ENCODE assay signal across 8 mouse cellular contexts in the genomic region with DNA sequence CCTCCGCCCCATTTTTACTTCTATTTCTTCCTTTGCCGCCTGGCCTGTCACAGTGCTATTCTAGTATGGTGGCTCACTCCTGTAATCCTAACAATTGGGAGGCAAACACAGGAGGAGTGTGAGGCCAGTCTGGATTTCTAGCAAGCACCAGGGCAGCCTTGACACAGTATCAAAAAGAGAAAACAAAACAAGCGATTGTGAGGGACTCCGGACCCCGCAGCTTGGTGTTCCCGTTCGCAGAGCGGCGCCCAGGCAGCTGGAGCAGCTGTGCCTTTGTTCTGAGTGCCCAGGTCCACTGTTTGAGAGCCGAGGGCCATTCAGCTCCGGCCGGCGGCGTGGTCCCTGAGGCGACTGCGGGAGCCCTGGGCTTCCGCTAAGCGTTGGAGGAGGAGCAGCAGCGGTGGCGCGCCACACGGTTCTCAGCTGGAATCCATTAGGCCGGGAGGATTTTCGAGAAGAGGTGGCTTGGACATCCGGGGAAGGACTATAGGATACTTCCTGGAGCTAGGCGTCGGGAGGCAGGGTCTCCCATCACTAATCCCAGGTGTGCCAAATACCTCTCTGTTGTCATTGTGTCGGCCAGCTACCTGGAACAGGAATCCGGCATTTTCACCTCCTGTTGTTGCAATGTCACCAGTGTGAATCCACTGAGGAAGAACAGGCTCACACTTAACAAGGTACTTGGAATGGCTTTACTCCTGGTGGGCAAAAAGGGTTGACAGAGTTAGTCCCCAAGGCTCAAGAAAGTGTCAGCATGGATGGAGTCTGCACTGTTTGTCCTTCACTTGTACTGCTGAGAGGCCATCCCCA. TPM values are rescaled to one million over a fixed set of nuclear protein-coding genes. Genes with fewer than 3 reads are reported as not detected.
DNase-seq lines count a peak whose midpoint lies in the region; ATAC-seq and TF ChIP-seq lines count a peak whose summit lies in the region.

A gene (plus strand): TSS at position 264 of the 810 bp plus-strand sequence.

- peak; percentile 72 for ATAC-seq in common myeloid progenitor, adult 5-6 weeks (replicated peaks; ENCODE audit: low read depth, poor library complexity, severe bottlenecking)
- peak; percentile 65 for ATAC-seq in hindbrain, embryonic 12.5 days (ENCODE audit: low FRiP score)
- ATAC-seq in lung, embryonic 16.5 days (ENCODE audit: low read depth): peak; percentile 70

- peaks cover 20% of the 10 kb centered on the region for H3K4me1 ChIP-seq in hindbrain, embryonic 12.5 days
- peaks cover 19% of the 10 kb centered on the region for H3K4me1 ChIP-seq in lung, embryonic 16.5 days (replicated peaks; ENCODE audit: control insufficient read depth, insufficient read depth, low read length)
- peaks cover 23% of the 10 kb centered on the region for H3K4me1 ChIP-seq in olfactory bulb, adult 2 months (ENCODE audit: control insufficient read depth, insufficient read depth, low read length)

- no peaks in the 10 kb centered on the region for H3K36me3 ChIP-seq in hindbrain, embryonic 12.5 days
- no peaks in the 10 kb centered on the region for H3K36me3 ChIP-seq in lung, embryonic 16.5 days (ENCODE audit: control insufficient read depth, insufficient read depth, low read length)

- no peaks in the 10 kb centered on the region for H3K27me3 ChIP-seq in hindbrain, embryonic 12.5 days
- no peaks in the 10 kb centered on the region for H3K27me3 ChIP-seq in lung, embryonic 16.5 days (ENCODE audit: control insufficient read depth, insufficient read depth, low read depth, low read length)

- peak within 1 kb of the TSS; percentile 87 for H3K27ac ChIP-seq in hindbrain, embryonic 12.5 days
- H3K27ac ChIP-seq in lung, embryonic 16.5 days (ENCODE audit: low read length): peak within 1 kb of the TSS; percentile 90
- peak within 1 kb of the TSS; percentile 93 for H3K27ac ChIP-seq in olfactory bulb, adult 2 months (ENCODE audit: insufficient read depth, low read depth, low read length)

- TF ChIP-seq POLR2A in olfactory bulb, adult 2 months (IDR thresholded peaks at IDR 0.05; ENCODE audit: insufficient read depth, low read depth, low read length): no peak

- no peak for TF ChIP-seq CTCF in olfactory bulb, adult 2 months (IDR thresholded peaks at IDR 0.05; ENCODE audit: insufficient read depth, low read depth, low read length)

- DNase-seq in T-cell, adult 2 months (ENCODE audit: low spot score): peak; percentile 40
- peak; percentile 27 for DNase-seq in gastrocnemius, adult 18-20 months (ENCODE audit: low spot score)
- DNase-seq in layer of hippocampus, postnatal 14 days (ENCODE audit: low spot score in 2 of 2): peak in 1 of 2 experiments; percentile 54
- peak; percentile 55 for DNase-seq in urinary bladder, adult 2 months (ENCODE audit: low spot score)

- peak within 1 kb of the TSS; percentile 33 for H3K4me3 ChIP-seq in hindbrain, embryonic 12.5 days
- H3K4me3 ChIP-seq in lung, embryonic 16.5 days (ENCODE audit: low read length): peak within 1 kb of the TSS; percentile 62
- peak within 1 kb of the TSS; percentile 53 for H3K4me3 ChIP-seq in olfactory bulb, adult 2 months (ENCODE audit: insufficient read depth, low read depth, low read length)

- H3K9ac ChIP-seq in hindbrain, embryonic 12.5 days: peak within 1 kb of the TSS; percentile 68
- peak within 1 kb of the TSS; percentile 88 for H3K9ac ChIP-seq in lung, embryonic 16.5 days (ENCODE audit: low read length)

- H3K9me3 ChIP-seq in hindbrain, embryonic 12.5 days (replicated peaks): no peaks in the 10 kb centered on the region
- H3K9me3 ChIP-seq in lung, embryonic 16.5 days (ENCODE audit: control insufficient read depth, low read length): no peaks in the 10 kb centered on the region

- H3K4me2 ChIP-seq in hindbrain, embryonic 12.5 days (replicated peaks): peak within 1 kb of the TSS; percentile 54
- H3K4me2 ChIP-seq in lung, embryonic 16.5 days (ENCODE audit: low read depth, low read length): peak within 1 kb of the TSS; percentile 75

- WGBS in hindbrain, embryonic 12.5 days: 1% methylated on average over 29 of the region's 29 CpGs
- WGBS in lung, embryonic 16.5 days: 3% methylated on average over 29 of the region's 29 CpGs
- 1% methylated on average over 29 of the region's 29 CpGs for WGBS in olfactory bulb, adult 2 months

RNA-seq across cellular contexts. Expression of the gene that starts here (rescaled TPM):
- total RNA-seq in common myeloid progenitor, adult 5-6 weeks (2017): 234 and 239 TPM in 2 replicates
- 100 to 1,000 TPM; 145 to 160 TPM for total RNA-seq in gastrocnemius, adult 18-20 months (2021)
- 670 and 682 TPM in 2 replicates for polyA plus RNA-seq in hindbrain, embryonic 12.5 days (2016; fragmentation: Nextera tagmentation; extraction: Ambion mirVana)
- 100 to 1,000 TPM; 502 to 591 TPM for total RNA-seq in layer of hippocampus, postnatal 14 days (2021)
- 411 and 414 TPM in 2 replicates for polyA plus RNA-seq in lung, embryonic 16.5 days (2015; fragmentation: Nextera tagmentation; extraction: Ambion mirVana)
- polyA plus RNA-seq in olfactory bulb, adult 2 months (2012; ENCODE audit: insufficient read depth, insufficient read length, low replicate concordance, missing spikeins): 383 and 683 TPM in 2 replicates
- polyA plus RNA-seq in urinary bladder, adult 2 months (2012; rRNA removed): 540 TPM in 2 replicates
